11 mouse cellular contexts compared by ENCODE assay signal in the genomic region with DNA sequence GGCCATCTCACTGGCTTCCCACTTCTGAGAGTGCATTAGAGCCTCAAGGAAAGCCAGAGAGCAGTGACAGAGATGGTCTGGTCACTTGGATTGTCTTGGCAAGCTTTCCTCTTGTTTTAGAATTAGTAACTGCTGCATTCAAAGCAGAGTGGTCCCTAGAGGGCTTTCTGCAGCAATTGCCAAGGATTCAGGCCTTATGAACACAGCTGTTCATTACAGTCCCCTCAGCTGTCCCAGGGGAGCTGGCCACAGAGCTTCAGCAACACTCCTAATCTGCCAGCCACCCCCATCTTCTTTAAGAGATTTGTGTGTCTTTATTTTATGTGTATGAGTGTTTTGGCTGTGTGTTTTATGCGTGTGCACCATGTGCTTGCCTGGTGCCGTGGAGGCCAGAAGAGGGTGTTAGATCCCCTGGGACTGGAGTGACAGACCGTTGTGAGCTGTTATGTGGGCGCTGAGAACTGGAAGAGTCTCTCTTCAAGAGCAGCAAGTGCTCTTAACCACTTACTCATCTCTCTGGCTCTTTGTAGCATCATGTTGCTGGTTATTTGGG. TPM values are rescaled to one million over a fixed set of nuclear protein-coding genes. Genes with fewer than 3 reads are reported as not detected.
A peak's percentile ranks its signal among the peaks of the same experiment; 100 is the strongest.
DNase-seq lines count a peak whose midpoint lies in the region; ATAC-seq and TF ChIP-seq lines count a peak whose summit lies in the region.
"Had no signal": no experiment of that assay in that cellular context is flagged by ENCODE, and none has a peak within 500 bp of the region (broad histone marks: within the 10 kb centered on the region; RNA-seq: fewer than 3 reads in every experiment).

No protein-coding gene starts in this region.

- H3K27ac ChIP-seq in heart, embryonic 14.5 days (replicated peaks in 1 of 2; ENCODE audit: control insufficient read depth in 1 of 2, insufficient read depth in 1 of 2, low read depth in 2 of 2, low read length in 2 of 2), result peak overlapping the region; percentile 12 to 47; a peak in 1 of 4 replicates
- no peak overlapping the region for H3K27ac ChIP-seq in left cerebral cortex, adult 2 months
- H3K27ac ChIP-seq: liver, embryonic 14.5 days had no signal

- H3K9ac ChIP-seq in heart, embryonic 14.5 days (ENCODE audit: low read length), result no peak overlapping the region
- H3K9ac ChIP-seq: forebrain, postnatal 0 days; liver, embryonic 14.5 days had no signal

- TF ChIP-seq CTCF in left cerebral cortex, adult 2 months (IDR thresholded peaks at IDR 0.05), result no peak; the same call in 1 of the 2 replicates

- 74% methylated on average over 4 of the region's 4 CpGs for WGBS in heart, embryonic 14.5 days

- intact Hi-C loops in left cerebral cortex, postnatal 4 days (cut with DNase I), result no loop called here
- intact Hi-C loops in left cerebral cortex, postnatal 36 days (cut with DNase I), result no loop called here
- intact Hi-C loops in left cerebral cortex, adult 2 months (cut with DNase I), result no loop called here

- H3K4me2 ChIP-seq in heart, embryonic 14.5 days (ENCODE audit: low read length), result no peak overlapping the region

- peaks cover 8 to 24% of the 10 kb centered on the region in 2 experiments; a peak in 3 of 4 replicates for H3K4me1 ChIP-seq in heart, embryonic 14.5 days (ENCODE audit: control insufficient read depth in 2 of 2, insufficient read depth in 2 of 2, low read length in 2 of 2)

- no peaks in the 10 kb centered on the region for H3K27me3 ChIP-seq in heart, embryonic 14.5 days (ENCODE audit: control insufficient read depth, insufficient read depth, low read length)

- no peaks in the 10 kb centered on the region for H3K9me3 ChIP-seq in heart, embryonic 14.5 days (ENCODE audit: control insufficient read depth, low read length)

- H3K4me3 ChIP-seq in heart, embryonic 14.5 days (ENCODE audit: control insufficient read depth in 1 of 2, insufficient read depth in 1 of 2, low read depth in 1 of 2, low read length in 2 of 2), result no peak overlapping the region
- H3K4me3 ChIP-seq in left cerebral cortex, adult 2 months, result no peak overlapping the region

- DNase-seq in left cerebral cortex, postnatal 4 days, result peak; percentile 74
- DNase-seq in left cerebral cortex, postnatal 36 days (ENCODE audit: low spot score in 2 of 2), result no peak
- DNase-seq in MN1 (ENCODE audit: low spot score), result peak; percentile 88
- peak; percentile 77 to 86 for DNase-seq in kidney, postnatal 4 days
- no peak for DNase-seq in right cerebral cortex, postnatal 10 days (ENCODE audit: low spot score in 2 of 2)
- DNase-seq in left cerebral cortex, adult 2 months (ENCODE audit: extremely low spot score in 1 of 2, low spot score in 2 of 2), result no peak
- no peak for DNase-seq in adrenal gland, postnatal 4 days (ENCODE audit: low spot score in 2 of 2)
- DNase-seq: cerebellum, adult 2 months; forebrain, postnatal 0 days had no signal

- no peak for ATAC-seq in heart, embryonic 14.5 days (ENCODE audit: insufficient number of reproducible peaks, insufficient read depth, low FRiP score, low read depth)
- ATAC-seq: forebrain, postnatal 0 days had no signal

- peaks cover 74% of the 10 kb centered on the region for H3K36me3 ChIP-seq in heart, embryonic 14.5 days (ENCODE audit: control insufficient read depth, insufficient read depth, low read length)

RNA-seq across cellular contexts. Expression of gene Myh10, which starts 27.8 kb away (rescaled TPM):
- total RNA-seq in left cerebral cortex, postnatal 4 days (2021), result 100 to 1,000 TPM; 248 to 255 TPM
- 100 to 1,000 TPM; 198 to 218 TPM for total RNA-seq in left cerebral cortex, postnatal 36 days (2021)
- 120 and 122 TPM in 2 replicates for polyA plus RNA-seq in heart, embryonic 14.5 days (2014; fragmentation: Nextera tagmentation; extraction: Ambion mirVana)
- 100 to 1,000 TPM; 219 to 221 TPM for total RNA-seq in left cerebral cortex, adult 2 months (2021)
- 10 to 100 TPM; 69.4 to 98.3 TPM for total RNA-seq in adrenal gland, postnatal 4 days (2021)

Comparison
In these comparisons a context has a peak if more than half of its experiments do, and no peak if none do; other contexts are left out.
1. DNase-seq: peak in left cerebral cortex, postnatal 4 days (single experiment), MN1 (single experiment) and kidney, postnatal 4 days (2 of 2); none in left cerebral cortex, postnatal 36 days (0 of 2), right cerebral cortex, postnatal 10 days (0 of 2), left cerebral cortex, adult 2 months (0 of 2) and adrenal gland, postnatal 4 days (0 of 2).